Mouse (Mus musculus): ENCODE results near the gene Rps27l.

Rps27l gene

GRCm38 (mm10) chr9:66948536-66948935, 2.6 kb downstream of the Rps27l start:
- TF ChIP-seq GATA4 (IDR thresholded peaks at IDR 0.05; ENCODE audit: insufficient replicate concordance, low read length), result no peak

GRCm38 (mm10) chr9:66952321-66952720, 6.4 kb downstream of the Rps27l start:
- TF ChIP-seq GATA4 (IDR thresholded peaks at IDR 0.05; ENCODE audit: insufficient replicate concordance, low read length), result no peak

GRCm38 (mm10) chr9:66952886-66953285, 7.0 kb downstream of the Rps27l start:
- no peak for TF ChIP-seq GATA4 (IDR thresholded peaks at IDR 0.05; ENCODE audit: insufficient replicate concordance, low read length)

GRCm38 (mm10) chr9:66957451-66957850, 11.6 kb downstream of the Rps27l start:
- TF ChIP-seq GATA4 (IDR thresholded peaks at IDR 0.05; ENCODE audit: insufficient replicate concordance, low read length), result no peak

GRCm38 (mm10) chr9:66961478-66961877, 15.6 kb downstream of the Rps27l start:
- TF ChIP-seq GATA4 (IDR thresholded peaks at IDR 0.05; ENCODE audit: insufficient replicate concordance, low read length), result no peak

- no peak for TF ChIP-seq GATA4 (IDR thresholded peaks at IDR 0.05; ENCODE audit: insufficient replicate concordance, low read length)
Observed at GRCm38 (mm10) chr9:66967492-66967891, 21.6 kb downstream of the Rps27l start.

- TF ChIP-seq GATA4 (IDR thresholded peaks at IDR 0.05; ENCODE audit: insufficient replicate concordance, low read length), result no peak
Observed at GRCm38 (mm10) chr9:66971116-66971515, 25.2 kb downstream of the Rps27l start.

- no peak for TF ChIP-seq GATA4 (IDR thresholded peaks at IDR 0.05; ENCODE audit: insufficient replicate concordance, low read length)
Observed at GRCm38 (mm10) chr9:66974721-66975225, 28.9 kb downstream of the Rps27l start.

- TF ChIP-seq GATA4 (IDR thresholded peaks at IDR 0.05; ENCODE audit: insufficient replicate concordance, low read length), result no peak
Observed at GRCm38 (mm10) chr9:66975239-66975645, 29.4 kb downstream of the Rps27l start, which contains the start of gene Lactb. TSS of gene Lactb (minus strand) at chr9:66975484.

- TF ChIP-seq GATA4 (IDR thresholded peaks at IDR 0.05; ENCODE audit: insufficient replicate concordance, low read length), result no peak
Observed at GRCm38 (mm10) chr9:66977121-66977520, 31.2 kb downstream of the Rps27l start.

GRCm38 (mm10) chr9:66977982-66978381, 32.1 kb downstream of the Rps27l start:
- no peak for TF ChIP-seq GATA4 (IDR thresholded peaks at IDR 0.05; ENCODE audit: insufficient replicate concordance, low read length)

GRCm38 (mm10) chr9:66978468-66978867, 32.6 kb downstream of the Rps27l start:
- no peak for TF ChIP-seq GATA4 (IDR thresholded peaks at IDR 0.05; ENCODE audit: insufficient replicate concordance, low read length)

- no peak for TF ChIP-seq GATA4 (IDR thresholded peaks at IDR 0.05; ENCODE audit: insufficient replicate concordance, low read length)
Observed at GRCm38 (mm10) chr9:66980458-66980857, 34.6 kb downstream of the Rps27l start.

GRCm38 (mm10) chr9:66982085-66982484, 36.2 kb downstream of the Rps27l start:
- TF ChIP-seq GATA4 (IDR thresholded peaks at IDR 0.05; ENCODE audit: insufficient replicate concordance, low read length), result no peak

- TF ChIP-seq GATA4 (IDR thresholded peaks at IDR 0.05; ENCODE audit: insufficient replicate concordance, low read length), result no peak
Observed at GRCm38 (mm10) chr9:66985377-66985776, 39.5 kb downstream of the Rps27l start.

- no peak for TF ChIP-seq GATA4 (IDR thresholded peaks at IDR 0.05; ENCODE audit: insufficient replicate concordance, low read length)
Observed at GRCm38 (mm10) chr9:66988198-66988887, 42.5 kb downstream of the Rps27l start.

- TF ChIP-seq GATA4 (IDR thresholded peaks at IDR 0.05; ENCODE audit: insufficient replicate concordance, low read length), result no peak
Observed at GRCm38 (mm10) chr9:66988888-66989414, 43.1 kb downstream of the Rps27l start.

Measured in liver, adult (tissue).